24 mouse cellular contexts compared by ENCODE assay signal in genomic region chr1:76737003-76737402, GRCm38 (mm10).
DNase-seq lines count a peak whose midpoint lies in the region; ATAC-seq lines count a peak whose summit lies in the region.
"Had no signal": no experiment of that assay in that cellular context is flagged by ENCODE, and none has a peak within 500 bp of the region (broad histone marks: within the 10 kb centered on the region; RNA-seq: fewer than 3 reads in every experiment).

No protein-coding gene starts in this region.

- H3K4me1 ChIP-seq in limb, embryonic 13.5 days: 0 out of 2 replicates have a peak, but pooled peaks cover 3% of the 10 kb centered on the region
- H3K4me1 ChIP-seq: heart, embryonic 10.5 days; midbrain, embryonic 12.5 days had no signal

- no peaks in the 10 kb centered on the region for H3K27me3 ChIP-seq in limb, embryonic 13.5 days
- H3K27me3 ChIP-seq: CH12.LX; midbrain, embryonic 12.5 days had no signal

- H3K4me2 ChIP-seq in limb, embryonic 13.5 days (replicated peaks): no peak overlapping the region
- H3K4me2 ChIP-seq: liver, embryonic 11.5 days; midbrain, embryonic 12.5 days had no signal

- DNase-seq in heart, adult 11 months: peak; percentile 34
- DNase-seq in heart, adult 9 months (ENCODE audit: low spot score in 2 of 2): no peak
- peak; percentile 15 to 33 for DNase-seq in cerebellum, adult 18-20 months
- peak; percentile 10 to 40 for DNase-seq in cerebellum, postnatal 14 days
- no peak for DNase-seq in left cerebral cortex, postnatal 25 days (ENCODE audit: low spot score in 2 of 2)
- DNase-seq in heart, postnatal 10 days: no peak
- no peak for DNase-seq in urinary bladder, postnatal 25 days (ENCODE audit: low spot score)
- DNase-seq: adrenal gland, postnatal 10 days; kidney, adult 9 months; kidney, postnatal 25 days; liver, postnatal 0 days; right cerebral cortex, postnatal 25 days; spleen, adult 18-20 months had no signal

- 12% methylated on average over 1 of the region's 1 CpGs for whole genome bisulfite sequencing in limb, embryonic 13.5 days

- ATAC-seq in limb, embryonic 13.5 days (ENCODE audit: low FRiP score, low read depth): peak; percentile 51; the same call in 1 of the 2 replicates
- ATAC-seq: hindbrain, postnatal 0 days; intestine, embryonic 16.5 days; liver, postnatal 0 days; lung, postnatal 0 days; Patski had no signal

- intact Hi-C loops in left cerebral cortex, postnatal 25 days (cut with DNase I): no loop called here
- intact Hi-C loops in heart, postnatal 10 days (cut with DNase I): no loop called here

- no peak overlapping the region for H3K27ac ChIP-seq in limb, embryonic 13.5 days
- H3K27ac ChIP-seq: forebrain, embryonic 10.5 days; heart, embryonic 10.5 days; hindbrain, postnatal 0 days; midbrain, embryonic 12.5 days had no signal

- H3K9me3 ChIP-seq in limb, embryonic 13.5 days: no peaks in the 10 kb centered on the region
- H3K9me3 ChIP-seq: forebrain, embryonic 10.5 days; heart, embryonic 10.5 days; midbrain, embryonic 12.5 days had no signal

- no peak overlapping the region for H3K4me3 ChIP-seq in limb, embryonic 13.5 days
- H3K4me3 ChIP-seq: forebrain, embryonic 10.5 days; heart, embryonic 10.5 days; midbrain, embryonic 12.5 days had no signal

- H3K36me3 ChIP-seq in limb, embryonic 13.5 days: no peaks in the 10 kb centered on the region
- H3K36me3 ChIP-seq: forebrain, embryonic 10.5 days; G1E; heart, embryonic 10.5 days; midbrain, embryonic 12.5 days had no signal

- no peak overlapping the region for H3K9ac ChIP-seq in limb, embryonic 13.5 days
- H3K9ac ChIP-seq: liver, postnatal 0 days; midbrain, embryonic 12.5 days had no signal

Comparison
In these comparisons a context has a peak if more than half of its experiments do, and no peak if none do; other contexts are left out.
1. DNase-seq: peak in heart, adult 11 months (single experiment), cerebellum, adult 18-20 months (2 of 2) and cerebellum, postnatal 14 days (2 of 2); none in heart, adult 9 months (0 of 2), left cerebral cortex, postnatal 25 days (0 of 2), heart, postnatal 10 days (0 of 2) and urinary bladder, postnatal 25 days (single experiment).